Mouse (Mus musculus) urinary bladder, postnatal 10 days (tissue): Measurements from ENCODE around the gene Anxa4.

Experiments
- DNase-seq: peaks from one replicate; pipeline ENCODE4 v3.0.0; 2022; ENCODE audit warnings: low spot score

Gene Anxa4

DNA sequence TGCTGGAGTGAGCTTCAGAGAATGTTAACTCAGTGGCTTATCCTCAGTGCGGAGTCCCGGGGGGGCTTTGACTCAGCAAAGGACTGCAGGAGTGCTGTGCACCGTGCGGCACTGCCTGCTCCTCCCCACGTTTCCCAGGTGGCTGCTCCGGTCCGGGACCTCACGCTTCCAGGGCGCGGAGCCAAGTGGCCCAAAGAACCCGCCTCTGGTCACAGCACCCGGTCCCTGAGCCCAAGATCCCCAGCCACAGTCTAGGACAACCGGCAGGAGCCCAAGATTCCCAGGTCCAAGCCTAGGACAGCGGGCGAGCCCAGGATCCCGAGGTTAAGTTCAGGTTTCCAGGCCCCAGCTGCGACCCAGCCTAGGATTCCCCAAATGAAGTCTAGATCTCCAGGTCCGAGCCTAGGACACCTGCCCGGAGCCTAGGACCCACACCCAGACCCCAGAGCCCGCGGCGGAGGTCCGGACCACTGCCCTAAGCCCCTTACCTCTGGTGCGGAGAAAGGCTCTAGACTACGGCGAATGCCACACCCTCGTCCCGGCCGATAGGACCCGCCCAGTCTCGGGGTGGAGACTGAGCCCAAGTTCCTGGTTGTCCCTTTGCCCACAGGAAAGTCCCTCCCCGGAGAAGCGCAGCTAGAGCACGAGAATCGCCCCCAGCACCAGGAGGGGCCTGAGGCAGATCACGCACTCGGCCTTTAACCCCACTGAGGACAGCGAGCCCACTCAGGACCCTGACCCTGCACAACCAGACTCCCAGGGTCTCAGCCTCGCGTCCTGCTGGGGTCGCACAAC, at the start of gene Anxa4:
Anxa4 (minus strand) TSS at position 564 of the 795 bp plus-strand sequence.
- peak; percentile 43 for DNase-seq

DNA sequence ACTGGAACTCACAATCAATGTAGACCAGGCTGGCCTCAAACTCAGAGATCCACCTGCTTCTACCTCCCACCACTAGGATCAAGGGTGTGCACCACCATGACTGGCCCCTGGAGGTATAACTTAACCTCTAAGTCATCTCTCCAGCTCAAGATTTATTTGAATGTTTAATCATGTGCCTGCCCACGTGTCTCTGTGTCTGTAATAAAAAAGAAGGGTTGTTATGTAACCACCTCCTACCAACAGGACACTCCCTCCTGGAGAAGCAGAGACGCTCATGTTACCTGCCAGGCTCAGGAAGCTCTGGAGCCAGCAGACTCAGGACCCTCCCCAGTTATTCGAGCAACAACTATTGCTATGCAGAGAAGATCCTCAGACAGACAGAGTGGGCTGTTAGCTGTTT, 48.6 kb upstream of the Anxa4 start:
- DNase-seq: no peak

DNA sequence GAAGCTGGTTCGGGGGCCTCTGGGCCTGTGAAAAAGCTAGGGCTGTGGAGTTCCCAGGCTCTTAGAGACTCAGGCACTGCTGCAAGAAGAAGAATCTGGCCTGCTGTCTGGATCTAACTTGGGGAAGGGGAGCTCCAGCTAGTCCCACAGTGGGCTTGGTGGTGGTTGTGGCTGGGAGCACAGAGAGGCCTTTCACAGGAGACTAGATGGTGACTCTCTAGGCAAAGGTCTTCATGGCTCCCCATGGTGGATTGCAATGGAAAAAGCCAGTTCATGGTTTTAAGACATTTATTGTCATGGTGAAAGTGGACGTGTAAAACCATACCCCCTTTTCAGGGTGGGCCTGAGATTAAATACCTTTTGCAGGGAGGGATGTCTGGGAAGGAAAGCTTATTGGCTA, 45.7 kb upstream of the Anxa4 start:
- DNase-seq: no peak

DNA sequence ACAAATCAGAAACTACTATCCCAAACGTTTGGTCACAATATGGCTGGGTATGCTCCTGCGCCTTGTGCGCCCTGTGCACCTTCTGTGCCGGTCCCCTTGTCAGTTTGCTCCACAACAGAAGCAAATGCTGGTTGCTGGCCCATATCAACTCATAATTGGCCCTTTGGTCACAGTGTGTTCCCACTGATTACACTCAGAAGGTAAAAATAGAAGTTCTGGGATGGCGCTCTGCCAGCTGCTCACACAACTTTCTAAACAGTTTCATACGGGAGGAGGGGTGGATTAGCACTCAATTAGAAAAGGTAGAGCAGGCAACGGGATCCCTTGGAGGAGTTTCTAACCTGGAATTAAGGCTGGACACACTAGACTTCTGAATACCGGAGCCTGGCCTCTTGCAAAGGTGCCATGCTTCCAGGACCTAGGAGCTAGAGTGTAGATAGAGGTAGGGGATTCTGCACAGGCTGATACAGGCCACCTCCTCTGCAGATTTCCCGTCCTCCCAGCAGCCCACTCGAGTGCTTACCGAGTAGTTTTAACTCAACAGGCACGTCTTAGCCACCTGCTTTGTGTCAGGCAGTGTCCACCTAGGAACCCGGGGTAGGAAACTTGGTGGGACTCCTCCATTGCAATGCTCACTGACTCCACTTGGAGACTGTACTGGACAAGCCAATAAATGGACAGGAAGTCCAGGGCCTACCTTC, 39.6 kb upstream of the Anxa4 start:
- no peak for DNase-seq

DNA sequence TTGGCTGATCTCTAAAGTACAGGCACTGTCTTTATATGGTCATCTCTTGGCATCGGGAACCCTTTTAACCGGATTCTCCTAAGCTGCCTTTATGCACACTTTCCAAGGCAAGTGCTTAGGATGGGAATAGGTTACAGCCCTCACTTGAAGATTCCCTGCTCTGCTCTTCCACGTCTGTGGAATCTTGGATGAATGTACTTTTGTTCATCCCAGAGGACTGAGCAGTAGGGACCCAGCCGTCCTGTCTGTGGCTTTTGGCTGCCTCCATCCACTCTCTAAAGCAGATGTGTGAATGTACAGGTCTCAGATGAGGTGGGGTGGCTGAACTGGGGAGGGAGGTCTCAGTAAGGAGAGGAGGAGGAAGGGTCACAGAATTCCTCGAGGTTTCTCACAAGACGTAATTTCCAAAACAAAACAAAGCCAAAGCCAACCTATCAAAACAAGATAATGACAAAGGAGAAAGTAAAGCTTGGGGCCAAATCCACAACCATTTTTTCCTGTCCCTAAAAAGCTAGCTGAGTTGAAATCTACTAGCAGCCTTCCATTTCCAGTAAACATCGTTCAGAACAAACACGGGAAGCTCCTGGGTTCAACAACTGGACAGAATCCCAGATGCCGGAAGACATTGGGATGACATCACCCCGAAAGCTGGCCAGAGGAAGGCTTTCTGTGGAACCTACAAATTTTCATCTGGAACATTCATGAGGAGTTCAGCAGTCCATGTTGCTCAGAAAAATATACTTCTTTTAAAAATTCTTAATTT, 37.5 kb upstream of the Anxa4 start:
- no peak for DNase-seq

DNA sequence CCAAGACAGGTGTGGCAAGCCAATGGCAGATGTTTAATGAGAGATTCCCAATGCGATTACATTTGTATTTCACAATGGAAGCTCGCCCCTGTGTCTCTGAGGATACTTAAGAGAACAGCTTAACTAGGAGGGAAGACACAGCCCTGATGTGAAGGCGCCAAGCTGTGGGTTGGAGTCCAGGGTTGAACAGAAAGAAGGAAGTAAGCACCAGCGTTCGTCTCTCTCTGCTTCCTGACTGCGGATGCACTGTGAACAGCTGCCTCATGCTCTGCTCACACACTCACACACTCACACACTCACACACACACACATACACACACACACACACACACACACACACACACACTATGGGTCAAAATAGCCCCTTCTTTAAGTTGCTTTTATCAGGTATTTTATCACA, 36.4 kb upstream of the Anxa4 start:
- no peak for DNase-seq

DNA sequence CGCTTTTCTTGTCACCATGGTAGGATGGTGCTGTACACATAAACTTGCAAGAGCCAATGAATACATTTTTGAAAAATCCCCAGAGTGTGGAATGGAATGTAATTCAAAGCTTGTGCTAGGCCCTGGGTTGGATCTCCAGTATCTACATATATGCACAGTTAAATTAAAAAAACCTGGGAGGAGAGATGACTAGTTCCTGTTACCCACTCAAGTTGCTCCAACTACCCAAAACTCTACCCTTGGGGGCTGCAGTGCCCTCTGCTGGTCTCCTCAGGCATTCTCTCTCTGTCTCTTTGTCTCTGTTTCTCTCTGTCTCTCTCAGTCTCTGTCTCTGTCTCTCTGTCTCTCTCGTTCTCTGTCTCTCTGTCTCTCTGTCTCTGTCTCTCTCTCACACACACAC, 34.0 kb upstream of the Anxa4 start:
- no peak for DNase-seq

DNA sequence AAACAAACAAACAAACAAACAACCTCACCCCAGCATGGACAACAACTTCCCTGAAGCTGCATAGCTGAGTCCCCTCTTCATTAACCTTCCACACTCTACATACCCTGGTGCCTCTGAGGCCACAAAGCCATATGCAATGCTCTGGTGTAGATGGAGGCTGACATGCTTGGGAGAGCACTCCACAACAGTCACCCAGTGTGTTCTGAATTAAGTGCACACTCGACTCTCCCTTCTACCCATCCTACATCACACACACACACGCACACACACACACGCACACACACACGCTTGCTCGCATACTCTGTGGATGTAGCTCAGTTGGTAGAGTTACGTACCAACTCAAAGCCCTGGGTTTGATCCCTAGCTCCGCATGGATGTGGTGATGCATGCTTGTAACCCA, 31.0 kb upstream of the Anxa4 start:
- DNase-seq: no peak

DNA sequence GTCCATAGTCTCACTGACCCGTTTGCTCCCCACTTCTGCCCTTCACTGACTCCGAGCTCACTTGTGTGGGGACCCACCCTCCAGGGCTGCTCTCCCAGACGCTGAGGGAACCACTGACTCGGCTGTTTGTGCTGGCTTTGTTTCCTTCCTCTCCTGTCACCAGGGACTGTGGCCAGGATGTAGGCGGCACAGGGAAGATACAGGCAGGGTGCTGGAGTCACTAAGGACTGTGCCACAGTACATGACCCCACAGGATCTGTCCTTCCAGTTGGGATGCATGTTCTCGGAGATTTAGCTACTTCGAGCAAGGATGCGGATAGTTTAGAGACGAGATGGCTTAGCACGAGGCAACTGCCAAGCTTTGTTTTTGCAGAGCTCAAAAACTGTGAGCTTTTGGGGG, 30.4 kb upstream of the Anxa4 start:
- DNase-seq: no peak

DNA sequence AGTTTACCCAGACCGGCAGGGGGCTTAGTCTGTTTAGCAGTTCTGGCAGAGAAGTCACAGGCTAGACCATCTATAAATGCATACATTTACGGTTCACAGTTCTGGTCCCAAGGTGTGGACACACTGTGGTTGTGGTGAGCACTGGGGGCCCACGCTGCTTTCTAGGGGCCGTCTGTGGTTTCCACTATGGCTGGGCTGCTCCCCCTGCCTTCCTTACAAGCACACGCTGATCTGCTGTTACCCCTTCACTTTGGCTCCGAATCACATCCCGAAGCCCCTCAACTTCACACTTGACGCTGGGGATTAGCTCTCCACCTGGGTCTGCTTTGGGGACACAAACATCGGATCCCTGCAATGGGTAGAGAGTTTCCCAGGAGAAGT, 29.7 kb upstream of the Anxa4 start:
- no peak for DNase-seq

DNA sequence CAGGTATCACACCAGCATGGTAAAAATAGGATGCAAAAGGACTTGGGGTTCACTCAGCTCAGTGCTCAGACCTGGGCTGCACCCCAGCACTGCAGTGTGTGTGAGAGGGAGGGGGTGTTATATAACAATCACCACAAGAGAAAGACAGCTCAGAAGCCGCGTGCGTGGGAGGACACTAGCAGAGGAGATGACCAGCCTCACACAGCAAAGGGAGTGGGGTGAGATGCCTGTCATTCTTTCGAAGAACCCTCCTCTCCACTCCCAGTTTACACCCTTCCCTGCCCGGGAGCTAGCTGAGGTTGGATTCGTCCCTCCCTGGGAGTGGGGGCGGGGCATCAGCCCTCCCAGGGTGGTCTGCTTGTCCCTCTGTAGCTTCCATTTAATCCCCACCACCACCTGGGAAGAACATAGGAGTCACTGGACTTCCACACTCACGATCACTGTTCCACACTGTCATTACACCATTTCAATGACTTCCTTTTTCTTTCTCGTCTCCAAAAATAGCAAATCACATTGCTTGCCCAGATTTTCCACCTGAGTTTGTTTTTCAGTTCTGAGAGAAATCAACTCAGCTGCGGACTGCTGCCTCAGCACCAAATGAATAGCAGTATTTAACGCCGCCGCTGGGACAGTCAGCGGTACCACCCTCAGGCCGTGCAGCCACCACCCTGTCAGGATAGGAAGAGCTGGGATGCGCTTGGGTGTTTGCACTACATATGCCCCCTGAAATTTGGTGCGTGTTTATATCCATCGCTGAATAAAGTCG, 29.1 kb upstream of the Anxa4 start:
- DNase-seq: no peak

DNA sequence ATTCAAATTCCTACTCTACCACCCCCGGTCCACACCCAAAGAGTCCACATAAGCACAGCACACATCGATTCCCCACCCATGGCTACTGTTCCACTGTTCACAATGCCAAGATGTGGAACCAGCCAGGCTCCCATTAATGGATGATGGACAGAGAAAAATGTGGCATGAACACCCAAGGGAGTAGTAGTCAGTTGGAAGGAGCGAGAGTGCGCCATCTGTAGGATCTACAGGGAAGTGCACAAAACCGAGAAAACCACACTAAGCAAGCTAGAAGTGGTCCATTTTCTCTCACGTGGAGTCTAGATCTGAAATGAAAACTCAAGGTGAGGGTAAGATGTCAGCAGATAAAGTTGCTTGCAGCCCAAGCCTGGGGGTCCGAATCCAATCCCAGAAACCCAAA, 27.3 kb upstream of the Anxa4 start:
- no peak for DNase-seq

DNA sequence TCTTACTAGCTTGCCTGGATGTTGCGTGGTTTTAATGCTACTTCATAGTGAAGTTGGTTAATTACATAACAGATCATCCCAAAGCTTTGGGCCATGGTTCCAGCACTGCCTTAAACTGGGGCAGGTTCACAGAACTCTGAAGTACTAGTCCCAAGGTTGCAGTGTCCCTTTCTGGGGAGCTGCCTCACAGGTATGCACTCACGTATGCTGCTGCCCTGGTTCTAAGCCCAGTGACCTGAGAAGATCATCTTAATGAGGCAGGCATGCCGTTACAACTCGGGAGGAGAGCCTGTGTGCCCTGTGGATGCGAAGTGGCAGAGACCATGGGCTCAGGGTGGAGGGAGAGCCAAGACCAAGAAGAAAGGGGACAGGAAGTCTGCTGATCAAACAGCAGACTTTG, 26.5 kb upstream of the Anxa4 start:
- no peak for DNase-seq

DNA sequence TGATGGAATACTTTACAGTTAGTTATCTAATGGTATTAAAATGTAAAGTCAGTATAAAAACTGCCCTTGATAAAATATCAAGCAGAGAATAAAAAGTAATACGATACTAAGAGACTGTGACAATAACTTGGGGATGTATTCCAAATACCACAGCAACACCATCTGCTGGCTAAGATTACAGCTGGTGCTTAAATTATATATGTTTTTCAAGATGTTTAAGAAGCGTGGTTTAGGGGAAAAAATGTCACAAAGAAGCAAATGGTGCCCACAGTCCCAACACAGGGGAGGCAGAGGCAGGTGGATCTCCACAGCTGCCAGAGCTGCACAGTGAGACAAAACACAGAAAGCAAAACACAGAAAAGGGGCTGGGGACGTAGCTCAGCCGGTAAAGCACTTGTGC, 25.5 kb upstream of the Anxa4 start:
- DNase-seq: no peak

DNA sequence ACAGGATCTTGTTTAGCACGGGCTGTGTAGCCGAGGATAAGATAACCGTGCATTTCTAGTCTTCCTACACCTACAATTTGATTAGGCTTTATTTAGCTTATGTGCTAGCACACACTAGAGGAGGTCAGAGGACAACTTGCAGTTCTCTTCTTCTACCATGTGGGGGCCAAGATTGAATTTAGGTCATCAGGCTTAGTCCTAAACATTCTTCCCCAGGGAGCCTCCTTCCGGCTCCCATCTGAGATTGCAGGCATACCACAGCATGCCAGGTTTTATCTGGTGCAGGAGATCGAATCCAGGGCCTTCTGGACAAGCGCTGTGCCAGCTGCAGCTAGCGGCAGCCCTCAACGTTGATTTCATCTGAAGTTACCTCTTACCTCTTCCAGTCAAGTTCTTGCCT, 23.2 kb upstream of the Anxa4 start:
- no peak for DNase-seq

DNA sequence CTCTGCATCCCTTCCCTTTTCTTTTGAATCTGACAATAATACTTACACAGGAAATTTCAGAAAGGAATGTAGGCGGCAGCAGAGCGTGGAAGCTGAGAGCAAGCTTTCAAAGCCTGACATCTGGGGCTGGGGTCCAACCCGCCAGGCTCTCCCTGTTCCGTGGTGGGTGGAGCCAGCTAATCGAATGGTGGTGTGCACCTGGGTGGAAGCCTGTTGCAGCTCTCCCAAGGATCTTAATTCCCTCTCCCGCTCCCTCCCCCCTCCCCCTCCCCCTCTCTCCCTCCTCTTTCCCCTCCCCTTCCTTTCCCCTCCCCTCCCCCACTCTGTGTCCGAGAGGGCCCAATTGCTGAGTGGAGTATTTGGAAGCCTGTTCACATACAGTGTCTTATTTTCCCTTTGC, 22.1 kb upstream of the Anxa4 start:
- no peak for DNase-seq

DNA sequence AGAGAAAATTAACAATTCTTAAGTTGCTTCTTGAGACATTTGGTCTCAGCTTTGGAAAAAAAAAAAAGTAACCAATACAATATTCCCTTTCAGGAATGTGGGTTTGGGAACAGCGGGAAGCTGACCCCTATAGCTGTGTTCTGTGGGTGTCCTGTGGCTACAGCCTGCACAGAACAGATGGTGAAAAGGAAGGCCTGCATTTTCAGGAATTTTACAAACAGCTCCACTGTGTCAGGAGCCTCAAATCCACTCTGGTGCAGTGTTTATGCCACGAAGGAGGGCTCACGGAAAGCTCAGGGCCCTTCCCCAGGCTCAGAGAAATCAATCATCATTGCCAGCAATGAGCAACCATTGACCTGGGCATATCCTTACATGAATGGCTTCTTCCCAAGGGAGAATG, 21.5 kb upstream of the Anxa4 start:
- no peak for DNase-seq

DNA sequence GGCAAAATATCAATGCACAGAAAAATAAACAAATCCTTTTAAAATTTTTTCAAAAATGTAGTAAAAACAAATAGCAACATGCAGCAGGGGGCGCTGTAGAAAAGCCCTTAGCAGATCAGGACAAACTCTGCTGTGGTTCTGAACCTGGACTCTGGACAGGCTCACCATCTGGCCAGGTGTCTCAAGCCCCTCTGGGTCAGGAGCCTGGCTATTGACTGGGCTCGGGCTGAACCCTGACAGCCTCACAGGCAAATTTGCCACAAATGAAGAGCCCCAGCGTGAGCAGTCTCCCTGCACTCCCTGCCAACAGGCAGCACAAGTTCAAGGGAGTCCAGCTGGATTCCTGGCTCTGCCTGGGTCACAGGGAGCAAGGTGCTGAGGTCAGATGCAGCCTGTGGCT, 20.0 kb upstream of the Anxa4 start:
- DNase-seq: no peak

DNA sequence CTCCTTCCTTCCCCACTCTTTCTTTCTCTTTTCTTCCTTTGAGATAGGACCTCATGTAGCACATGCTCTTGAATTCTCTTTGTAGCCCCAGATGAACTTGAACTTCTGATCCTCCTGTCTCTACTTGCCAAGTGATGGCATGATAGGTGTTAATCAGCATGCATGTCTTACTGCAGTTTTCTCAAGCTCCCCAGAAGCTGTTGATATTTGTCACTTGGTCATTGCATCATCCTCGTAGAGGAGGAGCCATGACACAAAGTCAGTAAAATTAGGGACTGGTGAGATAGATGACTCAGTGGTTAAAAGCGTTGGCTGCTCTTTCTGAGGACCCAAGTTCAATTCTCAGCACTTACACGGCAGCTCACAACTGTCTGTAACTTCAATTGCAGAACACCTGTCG, 19.5 kb upstream of the Anxa4 start:
- no peak for DNase-seq

DNA sequence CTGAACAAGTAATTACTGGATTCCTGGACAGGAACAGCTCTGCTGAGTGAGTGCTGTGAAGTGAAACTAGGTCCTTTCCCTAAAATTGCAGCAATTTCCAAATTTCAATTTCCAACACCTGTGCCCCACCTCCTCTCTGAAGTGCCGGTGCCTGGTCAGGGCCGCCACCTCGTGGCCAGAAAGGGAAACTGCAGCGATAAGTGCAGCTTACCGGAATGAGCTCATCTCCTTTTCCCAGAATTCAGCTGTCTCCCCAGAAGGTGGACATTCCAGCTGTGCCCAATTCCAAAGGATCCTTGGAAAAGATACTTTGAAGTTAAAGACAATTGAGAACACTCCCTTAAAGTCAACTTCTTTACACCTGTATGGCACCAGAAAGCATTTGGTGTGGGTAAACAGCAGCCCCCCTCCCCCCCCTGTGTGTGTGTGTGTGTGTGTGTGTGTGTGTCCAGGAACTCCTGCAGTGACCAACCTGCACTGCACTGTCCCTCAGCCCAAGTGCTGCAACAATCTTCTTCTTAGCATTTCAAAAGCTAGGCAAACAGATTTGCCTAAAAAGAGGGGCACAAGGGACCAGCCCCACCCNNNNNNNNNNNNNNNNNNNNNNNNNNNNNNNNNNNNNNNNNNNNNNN, 13.2 kb upstream of the Anxa4 start:
- DNase-seq: peak; percentile 41

DNA sequence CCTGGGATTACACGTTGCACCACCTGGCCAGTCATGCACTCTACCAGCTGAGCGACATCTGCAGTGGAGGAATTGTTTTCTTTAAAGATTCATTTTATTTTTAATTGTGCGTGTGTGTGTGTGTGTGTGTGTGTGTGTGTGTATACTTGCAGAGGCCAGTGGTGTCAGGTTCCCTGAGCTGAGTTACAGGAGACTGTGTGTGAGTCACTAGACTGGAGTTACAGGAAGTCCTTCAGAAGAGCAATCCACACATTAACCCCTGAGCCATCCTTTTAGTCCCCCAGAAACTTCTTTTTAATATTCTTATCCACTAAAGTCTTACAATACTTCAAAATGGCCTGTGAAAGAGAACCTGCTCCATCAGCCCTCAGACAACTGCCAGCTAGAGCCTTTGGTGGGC, 11.3 kb upstream of the Anxa4 start:
- DNase-seq: no peak

DNA sequence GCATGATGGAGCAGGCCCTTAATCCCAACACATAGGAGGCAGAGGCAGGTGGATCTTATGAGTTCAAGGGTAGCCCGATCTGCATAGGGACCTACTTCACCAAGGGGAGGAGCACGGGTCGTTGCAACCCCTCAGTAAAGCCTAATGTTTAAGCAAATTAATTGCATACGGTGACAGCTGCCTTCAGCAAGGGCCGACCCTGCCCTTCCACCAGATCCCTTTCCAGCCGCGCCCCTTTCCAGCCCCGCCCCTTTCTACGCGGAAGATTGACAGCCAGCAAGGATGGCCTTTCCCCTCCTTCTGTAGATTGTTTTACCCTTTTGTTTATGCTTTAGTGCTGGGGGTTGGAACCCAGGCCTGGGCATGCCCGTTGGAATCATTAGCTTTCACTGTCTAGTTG, 8.0 kb upstream of the Anxa4 start:
- no peak for DNase-seq
